Mouse (Mus musculus): Measurements from ENCODE around the gene Usf2.

DNA sequence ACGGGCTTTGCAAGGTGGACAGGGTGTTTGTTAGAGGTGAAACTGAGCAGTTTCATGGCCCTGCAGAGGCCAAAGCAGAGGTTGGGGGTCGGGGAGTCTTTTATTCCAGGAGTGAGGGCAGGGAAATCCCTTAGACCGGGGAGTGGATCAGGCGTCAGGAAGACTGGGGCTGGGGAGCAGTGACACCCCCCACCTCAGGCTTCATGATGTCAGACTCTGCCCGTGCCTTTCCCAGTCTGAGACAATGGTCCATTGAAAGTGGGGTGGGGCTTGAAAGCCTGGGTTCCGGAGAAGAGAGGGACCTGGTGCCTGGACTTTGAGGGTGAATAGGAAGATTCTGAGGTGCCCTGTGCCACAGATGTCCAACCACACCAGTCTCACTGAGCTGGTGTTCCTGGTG lies 39.9 kb downstream of the Usf2 start:
- TF ChIP-seq CTCF (IDR thresholded peaks at IDR 0.05) (no peak), EP300 (IDR thresholded peaks at IDR 0.05) (no peak)

Data from lung, postnatal 0 days (tissue).